Mouse (Mus musculus): Measurements from ENCODE around the gene Sfxn2.
A peak's percentile ranks its signal among the peaks of the same experiment; 100 is the strongest.

Gene Sfxn2

DNA sequence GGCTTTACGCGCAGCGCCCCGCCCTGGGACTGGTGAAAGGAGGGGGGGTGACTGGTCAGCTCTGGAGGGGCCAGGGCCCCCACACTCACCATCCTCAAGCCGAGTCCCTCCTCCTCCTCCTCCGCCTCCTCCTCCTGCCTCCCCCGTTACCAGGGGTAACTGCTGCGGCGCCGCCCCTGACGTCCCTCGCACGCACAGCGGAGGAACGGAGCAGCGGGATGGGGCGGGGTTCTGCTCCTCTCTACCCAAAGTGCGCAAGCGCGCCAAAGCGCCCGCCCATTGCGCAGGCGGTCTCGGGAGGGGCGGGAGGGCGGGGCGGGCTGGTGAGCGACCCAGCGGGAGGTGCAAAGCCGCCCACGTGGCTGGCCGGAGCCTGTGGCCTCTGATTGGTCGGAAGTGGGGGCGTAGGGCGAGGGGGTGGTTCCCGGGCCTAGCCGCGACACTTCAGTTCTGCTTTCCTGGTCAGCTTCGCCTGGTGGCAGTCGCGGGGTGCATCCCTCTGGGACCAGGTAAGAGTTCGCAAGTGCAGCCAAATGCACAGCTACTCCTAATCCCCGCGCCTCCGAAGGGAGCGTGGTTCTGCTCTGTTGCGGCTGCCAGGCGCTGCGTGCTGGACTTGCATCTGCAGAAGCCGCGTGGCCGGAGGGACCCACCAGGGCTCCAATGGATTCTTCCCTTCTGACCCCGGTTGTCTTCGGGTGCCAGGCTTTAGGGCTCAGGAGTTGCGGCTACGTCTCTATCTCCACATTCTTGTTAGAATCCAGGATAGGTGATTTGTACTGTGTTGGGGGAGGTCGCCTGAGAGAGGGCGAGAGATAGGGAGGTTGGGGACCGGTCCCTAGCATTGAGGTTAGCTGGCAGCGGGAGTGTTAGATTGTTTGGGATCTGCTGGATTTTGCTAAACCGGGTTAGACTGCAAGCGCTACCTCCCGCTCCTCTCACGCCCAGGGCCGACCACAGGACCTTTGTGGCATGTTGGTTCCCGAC lies at the start of gene Sfxn2, which contains the start of gene Arl3:
Gene Sfxn2 (plus strand): TSS at position 415 of the 987 bp plus-strand sequence.
Gene Arl3 (minus strand): TSS at position 248 of the 987 bp plus-strand sequence.
- DNase-seq = peak; percentile 98

DNA sequence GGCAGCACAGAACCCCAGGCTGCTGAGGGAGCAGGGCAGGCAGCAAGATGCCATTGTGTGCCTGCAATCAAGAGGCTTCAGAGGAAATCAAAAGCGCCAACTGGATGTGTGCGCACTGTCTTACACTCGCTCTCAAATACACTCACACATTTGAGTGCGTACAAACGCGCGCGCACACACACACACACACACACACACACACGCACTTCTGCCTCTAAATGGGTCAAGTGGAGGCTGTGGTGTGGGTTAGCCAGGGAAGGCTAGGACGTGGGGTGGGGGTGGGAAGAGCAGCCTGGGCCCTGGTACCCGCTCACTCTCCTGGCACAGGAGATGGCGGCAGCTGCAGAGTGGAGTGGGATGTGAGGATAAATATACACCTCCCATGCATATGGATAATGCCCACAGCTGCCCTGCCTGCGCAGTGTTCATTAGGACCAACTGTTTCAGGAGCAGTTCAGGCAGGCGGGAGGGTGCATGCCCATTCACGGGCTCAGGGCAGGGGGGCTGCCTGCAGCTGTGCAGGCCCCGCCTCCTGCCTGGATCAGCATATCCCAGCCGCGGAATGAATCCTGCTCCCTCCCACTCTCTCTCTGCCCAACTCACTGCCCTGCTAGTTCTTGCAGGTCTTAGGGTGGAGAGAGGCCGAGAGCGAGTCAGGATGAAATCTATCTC lies 49.5 kb upstream of the Sfxn2 start:
- DNase-seq = peak; percentile 95

DNA sequence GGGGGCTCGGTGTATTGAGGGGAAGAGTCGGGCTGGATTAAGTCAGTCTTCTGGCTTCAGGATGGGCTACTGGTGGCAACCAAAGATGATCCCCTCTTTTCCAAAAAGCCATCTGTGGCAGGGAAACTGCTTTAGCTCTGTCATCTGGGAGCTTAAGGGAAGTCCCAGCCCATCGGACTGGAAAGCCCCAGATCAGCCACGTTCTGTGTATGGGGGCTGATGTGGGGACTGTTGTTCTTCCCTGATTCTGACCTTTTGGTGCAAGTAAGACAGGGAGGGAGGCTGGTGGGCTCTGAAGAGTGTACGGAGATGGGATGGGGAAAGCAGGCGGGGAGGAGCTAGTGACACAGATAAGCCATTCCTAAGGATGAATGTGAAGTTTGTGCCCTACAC lies 49.0 kb upstream of the Sfxn2 start:
- DNase-seq = no peak

DNA sequence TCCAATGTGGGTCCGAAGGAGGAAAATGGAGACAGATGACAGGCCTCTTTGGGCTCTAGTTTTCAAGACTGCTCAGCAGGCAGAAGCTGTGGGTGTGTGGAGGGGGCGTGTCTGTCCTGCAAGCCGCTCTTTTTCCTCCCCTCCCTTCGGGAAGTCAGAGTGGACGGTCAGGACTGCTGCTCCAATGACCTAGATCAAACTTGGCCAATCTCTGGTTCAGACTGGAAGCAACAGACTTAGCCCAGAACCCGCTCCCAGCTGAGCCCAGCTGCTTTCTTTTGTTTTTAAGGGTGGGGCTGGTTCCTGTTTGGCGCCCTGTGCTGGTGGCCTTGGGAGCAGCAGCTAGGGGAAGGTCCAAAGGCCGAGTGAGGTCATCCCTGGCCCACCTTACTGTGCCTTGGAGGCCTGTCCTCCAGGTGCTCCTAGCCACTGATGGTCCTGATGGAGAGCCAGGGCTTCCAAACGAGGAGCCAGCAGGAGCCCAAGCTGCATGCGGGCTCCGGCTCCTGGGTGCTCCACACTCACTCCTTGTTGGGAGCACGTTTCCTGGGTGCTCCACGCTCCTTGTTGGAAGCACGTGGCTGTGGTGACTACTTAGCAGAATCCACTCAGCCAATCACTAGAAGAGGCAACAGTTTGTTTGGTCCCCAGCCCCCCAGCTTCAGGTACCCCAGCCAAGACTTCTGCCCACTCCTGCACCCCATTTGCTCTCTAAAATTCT lies 48.4 kb upstream of the Sfxn2 start:
- peak; percentile 87 for DNase-seq

DNA sequence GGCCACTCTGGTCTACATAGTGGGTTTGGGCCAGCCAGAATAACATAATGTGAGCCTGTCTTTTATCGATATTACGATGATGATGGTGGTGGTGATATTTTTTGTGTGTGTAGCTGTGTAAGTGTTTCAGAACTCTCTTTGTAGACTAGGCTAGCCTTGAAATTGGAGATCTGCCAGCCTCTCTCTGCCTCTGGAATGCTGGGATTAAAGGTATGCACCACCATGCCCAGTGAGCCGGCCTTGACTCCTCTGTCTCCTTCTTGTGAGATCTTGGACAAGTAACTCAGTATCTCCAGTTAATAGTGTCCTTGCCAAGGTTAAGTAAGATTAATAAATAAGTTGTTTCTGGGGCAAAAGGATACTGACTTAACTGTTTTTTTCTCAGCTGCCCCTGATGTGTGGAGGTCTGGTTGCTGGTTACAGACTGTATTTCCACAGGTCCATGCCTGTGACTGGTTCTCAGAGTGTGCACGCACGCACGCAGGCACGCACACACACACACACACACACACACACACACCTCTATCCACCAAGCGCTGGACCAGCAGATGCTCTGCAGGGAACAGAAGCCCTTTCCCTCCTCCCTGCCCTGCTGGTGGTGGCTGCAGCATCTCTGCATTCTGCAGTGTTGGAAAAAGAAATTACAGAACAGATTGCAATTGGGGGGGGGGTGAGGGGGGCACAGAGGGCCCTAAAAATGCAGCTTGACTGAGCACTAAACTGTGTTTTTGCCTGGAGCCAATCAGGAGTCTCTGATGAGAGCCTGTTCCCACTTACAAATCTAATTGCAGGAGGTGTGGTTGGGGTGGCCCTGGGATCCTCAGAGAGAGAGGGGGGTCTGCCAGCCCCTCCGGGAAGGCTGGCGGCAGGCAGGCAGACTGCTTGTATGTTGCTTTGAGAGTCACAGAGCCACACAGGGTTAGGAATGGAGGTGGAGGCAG lies 47.2 kb upstream of the Sfxn2 start:
- peak; percentile 52 for DNase-seq

DNA sequence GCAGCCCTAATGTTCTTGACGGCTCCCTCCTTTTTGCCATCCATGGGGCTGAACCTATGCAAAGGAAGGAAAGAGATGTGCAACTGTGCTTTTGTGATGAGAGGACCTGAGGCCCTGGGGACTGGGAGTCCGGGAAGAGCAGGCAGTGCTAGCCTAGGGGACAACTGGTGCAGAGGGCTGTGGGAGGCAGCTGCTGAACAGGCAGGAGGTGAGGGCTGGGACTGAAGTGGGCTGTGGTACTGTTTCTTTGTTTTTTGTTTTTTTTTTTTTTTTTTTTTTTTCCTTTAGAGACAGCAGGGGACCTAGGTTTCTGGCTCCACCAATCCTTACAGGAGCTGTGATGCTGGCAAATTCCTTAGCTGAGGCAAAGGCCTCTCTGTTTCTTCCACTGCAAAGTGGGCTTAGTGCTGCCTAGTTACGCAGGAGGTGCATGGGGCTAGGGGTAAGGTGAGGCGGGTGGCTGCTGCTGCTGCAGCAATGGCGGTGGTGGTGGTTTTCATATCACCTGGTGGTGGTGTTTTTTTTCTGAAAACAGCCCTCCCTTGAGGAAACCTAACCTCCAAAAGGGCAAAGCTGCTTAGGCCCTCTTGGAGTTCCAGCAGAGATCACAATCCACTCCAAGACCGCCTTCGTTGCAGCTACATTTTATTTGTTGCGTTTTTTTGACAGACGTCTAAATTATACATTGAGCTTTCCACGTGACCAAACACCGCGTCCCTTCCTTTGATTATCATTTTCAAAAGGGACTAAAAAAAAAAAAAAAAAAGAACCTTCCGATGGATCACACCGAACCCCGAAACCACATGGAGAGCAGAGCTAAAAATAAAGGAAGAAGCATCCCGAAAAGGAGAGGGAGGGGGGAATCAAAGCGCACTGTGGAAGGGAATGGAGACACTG lies 45.3 kb upstream of the Sfxn2 start:
- DNase-seq = no peak

DNA sequence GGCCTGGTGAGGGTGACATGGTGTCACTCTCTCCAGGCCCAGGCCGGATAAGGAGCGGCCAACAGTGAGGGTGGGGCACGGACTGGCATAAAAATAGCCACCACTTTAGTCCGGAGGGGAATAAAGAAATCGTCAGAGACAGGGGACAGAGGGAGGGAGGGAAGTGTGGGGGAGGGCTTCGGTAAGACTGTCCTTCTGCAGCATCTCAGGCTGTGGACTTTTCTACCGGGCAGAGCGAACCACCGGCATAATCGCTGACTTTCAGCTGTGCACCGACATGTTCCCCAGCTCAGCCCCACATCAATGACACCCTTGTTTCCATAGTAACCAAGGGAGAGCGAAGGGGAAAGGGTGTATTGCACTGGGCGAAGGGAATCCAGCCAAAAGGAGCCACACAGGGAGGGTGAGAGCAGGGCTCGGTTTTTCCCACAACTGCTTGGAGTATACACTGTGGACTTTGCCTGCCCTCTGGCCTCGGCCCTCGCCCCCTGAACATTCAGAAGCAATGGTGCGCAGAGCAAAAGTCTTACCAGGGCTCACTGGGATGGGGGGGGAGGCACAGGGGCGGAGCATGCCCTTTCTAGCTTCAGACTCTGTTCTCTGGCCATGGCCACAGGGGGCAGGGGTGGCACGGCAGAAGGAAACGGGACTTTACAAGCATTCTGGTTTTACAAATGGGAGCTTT lies 44.5 kb upstream of the Sfxn2 start:
- peak; percentile 84 for DNase-seq

DNA sequence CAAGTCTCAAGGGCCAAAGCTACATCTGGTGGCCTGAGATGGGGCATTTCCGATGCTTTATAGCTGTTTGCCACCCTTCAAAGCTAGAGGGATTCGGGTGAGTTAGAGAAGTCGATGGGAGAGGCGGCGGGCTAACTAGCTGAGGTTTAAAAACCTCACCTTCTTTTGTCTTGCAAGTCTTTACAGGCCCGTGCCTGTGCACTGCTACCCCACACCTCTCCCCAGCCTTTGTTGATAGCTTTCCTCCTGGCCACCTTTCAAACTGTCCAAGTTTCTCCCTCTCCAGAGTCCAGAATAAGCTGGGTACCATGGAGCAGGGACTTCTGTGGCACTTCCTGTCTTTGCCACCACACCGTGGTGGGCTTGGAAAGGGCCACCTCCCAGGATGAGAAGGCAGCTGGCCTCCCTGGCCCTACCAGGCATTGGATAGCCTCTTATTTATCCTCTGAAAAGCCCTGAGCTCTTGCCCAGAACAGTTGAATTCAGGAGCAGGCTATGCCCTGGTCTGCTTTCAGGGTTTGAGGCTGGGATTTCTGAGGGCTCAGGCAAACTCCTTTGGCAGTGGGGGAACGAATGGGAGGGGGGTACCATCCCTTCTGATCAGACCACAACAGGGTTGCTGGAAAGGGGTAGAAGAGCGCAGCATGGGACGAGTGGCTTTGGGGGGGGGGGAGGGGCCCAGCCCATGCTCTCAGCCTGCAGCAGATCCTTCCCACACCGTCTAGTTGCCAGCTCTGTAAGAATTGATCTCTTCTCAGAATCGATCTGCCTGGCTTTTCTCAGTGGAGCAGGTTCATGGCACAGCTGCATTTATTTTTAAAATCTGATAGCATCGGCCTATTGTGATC lies 43.3 kb upstream of the Sfxn2 start:
- DNase-seq = no peak

DNA sequence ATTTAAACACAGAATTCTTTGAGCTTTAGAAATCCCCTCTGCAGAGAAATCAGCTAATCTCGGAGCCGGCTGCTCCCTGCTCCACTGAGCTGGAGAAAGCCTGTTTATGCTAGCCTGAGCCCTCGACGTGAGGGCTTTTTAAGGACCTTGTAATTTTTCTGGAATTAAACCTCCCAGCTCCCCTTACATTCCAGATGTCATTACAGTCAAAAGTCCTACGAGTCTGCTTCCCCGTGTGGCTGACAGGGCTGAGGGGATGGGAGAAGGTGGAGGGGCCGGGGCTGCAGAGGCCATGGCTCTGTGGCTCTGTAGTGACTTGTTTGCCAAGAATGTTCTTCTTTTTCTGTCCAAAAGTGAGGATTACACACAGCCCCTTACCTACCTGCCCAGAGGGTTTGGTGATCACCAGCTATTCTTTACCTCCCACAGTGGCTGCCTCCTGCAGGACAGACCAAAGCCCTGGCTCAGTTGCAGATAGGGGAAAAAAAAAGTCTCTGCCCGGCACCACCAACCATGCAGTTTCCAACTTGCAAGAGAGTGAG lies 42.6 kb upstream of the Sfxn2 start:
- no peak for DNase-seq

DNA sequence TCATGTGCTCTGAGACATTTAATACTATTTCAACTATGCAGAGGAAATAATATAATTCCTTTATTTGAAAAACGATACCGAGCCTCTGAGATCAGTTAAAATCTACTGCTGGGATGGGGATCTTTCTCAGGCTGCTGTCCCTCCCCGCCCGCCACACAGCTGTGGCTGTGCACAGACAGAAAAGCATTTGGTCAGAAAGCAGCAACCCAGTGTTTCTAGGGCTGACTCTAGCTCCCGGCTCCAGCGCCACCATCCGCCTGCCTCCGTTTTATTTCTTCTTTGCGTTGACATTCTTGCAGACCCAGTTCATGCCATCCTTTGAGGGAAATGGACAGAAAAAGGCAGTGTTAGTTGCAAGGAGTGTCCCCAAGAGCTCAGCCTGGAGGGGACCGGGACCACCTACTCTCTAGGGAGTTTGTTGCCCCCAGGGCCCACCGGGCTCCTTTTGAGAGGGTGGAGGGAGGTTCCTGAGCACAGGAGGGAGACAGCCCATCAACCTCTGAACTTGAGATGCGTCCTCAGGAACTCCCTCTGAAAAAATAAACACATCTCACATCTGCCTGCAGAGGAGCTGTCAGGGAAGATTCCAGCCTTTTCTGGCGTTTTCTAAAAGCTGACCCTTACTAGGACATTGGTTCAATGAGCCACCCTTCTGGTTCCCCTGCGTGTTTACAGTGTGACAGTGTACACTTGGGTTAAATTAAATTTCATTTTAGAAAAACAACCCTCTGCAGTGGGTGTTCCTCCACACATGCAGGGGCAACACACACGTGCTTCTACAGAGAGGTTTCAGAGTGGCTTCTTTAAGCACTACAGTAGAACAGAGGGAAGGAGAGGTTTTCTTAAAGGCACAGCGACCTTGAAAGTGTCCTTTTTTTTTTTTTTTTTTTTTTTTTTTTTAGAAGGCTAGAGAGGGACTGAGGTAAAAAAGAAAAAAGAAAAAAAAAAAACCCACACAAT lies 41.8 kb upstream of the Sfxn2 start:
- no peak for DNase-seq

DNA sequence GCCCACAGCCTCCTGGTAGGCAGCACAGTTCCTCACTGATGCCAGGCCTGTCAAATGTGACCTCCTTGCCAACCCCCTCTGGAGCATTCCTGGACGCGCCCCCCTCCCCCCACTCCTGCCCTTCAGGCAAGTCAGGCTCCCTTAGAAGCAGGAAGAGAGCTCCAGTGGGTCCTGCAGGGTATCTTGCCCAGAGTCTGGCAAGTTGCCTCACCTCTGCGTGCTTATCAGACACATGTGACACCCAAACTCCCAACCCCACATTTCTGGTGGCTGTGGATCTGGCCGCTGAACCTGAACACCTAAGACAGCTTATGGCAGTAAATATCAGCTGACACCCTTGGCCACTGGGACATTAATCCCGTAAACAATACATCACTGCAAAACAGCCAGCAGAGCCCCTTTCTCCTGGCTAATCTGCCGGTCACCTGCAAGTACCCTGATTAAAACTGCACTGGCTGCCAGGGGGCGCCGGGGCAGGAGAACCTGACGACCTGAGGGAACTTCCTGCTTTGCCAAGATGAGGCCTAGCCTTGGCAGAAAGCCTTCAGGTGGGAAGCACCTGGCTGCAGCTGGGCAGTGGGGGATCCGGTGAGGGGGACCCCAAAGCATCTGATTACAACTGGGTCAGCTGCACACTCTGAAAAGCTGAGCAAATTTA lies 41.0 kb upstream of the Sfxn2 start:
- DNase-seq = peak; percentile 69

DNA sequence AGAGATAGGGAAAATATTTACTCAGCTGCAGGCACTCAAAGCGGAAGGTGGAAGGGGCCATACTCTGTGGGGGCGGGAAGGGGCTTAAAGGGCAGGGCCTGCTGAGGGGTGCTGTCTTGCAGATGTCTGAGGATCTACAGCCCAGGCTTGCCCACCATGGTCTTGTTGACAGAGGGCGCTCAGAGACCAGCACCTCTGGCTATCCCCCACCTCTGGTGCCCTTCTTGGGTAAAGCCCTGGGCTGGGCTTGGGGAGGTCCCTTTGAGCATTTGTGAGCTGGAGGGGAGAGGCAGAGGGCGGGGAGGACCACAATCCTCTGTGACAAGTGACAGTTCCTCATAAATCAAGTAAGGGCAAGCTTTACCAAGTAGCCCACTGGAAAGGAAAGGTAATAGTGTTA lies 40.1 kb upstream of the Sfxn2 start:
- no peak for DNase-seq

DNA sequence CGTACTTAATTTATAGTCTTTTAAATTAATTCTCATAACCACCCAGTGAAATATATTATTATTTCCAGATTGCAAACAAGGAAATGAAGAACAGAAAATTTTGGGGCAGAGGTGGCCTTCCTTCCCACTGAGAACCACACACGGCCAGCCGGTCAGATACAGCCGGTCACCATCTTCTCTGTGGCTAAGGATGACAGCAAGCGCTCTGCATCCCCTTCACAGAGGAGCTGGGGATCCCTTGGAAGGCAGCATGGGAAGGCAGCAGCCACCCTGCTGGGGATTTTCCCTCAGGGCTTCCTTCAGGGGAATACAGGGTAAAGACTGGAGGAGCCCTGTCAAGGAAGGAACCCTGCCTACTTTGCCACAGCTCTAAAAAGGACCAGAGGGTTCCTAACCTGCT lies 39.6 kb upstream of the Sfxn2 start:
- no peak for DNase-seq

DNA sequence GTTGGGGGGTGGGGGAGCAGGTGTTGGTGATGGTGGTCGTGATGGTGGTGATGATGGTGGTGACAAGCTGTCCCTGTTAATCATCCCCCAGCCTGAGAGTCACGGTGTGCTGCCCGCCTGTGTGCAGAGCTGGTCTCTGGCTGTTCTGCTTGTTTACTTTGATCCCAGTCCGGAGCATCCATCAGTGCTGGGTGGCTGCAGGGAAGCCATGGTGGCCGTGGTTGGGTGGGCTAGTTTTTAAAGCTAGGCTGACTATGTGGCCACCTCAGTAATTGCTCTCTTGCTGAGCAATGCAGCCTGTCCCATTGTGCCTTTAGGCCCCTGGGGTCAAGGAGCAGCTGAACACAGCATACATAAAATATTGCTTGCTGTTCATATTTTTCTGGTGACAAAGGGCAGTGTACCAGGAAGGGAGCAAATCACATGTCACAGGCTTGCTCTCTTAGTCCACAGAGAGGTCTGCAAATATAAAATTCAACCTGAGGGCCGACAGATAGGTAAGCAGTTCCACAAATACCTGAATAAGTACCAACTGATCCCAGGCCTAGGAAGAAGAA lies 38.5 kb upstream of the Sfxn2 start:
- no peak for DNase-seq

DNA sequence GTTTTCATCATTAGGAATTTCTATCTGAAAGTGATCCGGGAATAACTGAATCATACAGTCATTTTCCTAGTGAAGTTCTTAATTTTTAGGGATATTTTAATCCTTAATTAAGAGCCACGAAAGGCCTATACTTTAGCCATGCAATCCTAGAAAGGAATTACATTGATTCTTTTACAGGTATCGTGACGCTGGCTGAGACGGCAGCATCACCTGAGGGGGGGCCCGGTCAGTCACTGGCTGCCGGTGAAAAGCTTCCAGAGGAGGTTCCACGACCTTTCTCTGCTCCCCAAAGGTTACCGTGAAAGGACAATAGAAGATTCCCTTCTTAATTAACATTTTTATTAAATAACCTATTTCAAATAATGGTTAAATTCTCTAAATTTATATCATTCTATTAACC lies 35.8 kb upstream of the Sfxn2 start:
- DNase-seq = no peak

DNA sequence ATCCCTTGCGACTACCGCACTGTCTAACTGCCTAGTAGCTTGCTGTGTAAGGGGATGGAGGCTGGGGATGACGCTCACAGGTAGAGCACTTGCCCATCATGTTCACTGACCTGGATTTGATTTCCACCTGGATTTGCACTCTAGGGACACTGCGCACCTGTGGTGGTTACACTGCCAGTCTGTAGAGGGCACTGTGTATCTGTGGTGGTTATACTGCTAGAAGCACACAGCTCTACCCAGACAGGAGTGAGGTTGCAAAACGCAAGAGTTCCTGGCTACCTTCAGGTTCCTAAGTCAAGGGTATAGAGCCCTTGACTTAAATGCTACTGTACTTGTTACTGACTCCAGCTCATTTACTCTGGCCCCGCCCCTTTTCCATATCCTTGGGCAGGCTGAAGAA lies 35.0 kb upstream of the Sfxn2 start:
- DNase-seq = no peak

DNA sequence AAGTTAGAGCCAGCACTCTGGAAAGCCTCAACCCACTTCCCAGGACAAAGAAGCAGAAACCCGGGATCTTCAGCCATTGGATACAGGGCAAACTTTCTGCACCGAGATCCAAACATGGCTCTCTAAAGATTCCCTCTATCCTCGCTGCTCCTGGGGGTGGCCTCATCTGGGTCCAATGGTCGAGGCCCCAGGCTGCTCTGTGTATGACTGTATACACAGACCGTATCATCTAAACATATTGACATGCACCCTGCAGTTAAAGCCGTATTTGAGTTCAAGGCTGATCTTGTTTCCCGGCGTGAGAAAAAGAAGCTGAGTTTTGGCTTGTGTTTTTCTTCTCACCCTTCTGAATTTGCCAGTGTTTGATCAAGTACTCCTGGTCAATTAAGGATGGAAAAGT lies 30.4 kb upstream of the Sfxn2 start:
- no peak for DNase-seq

Data from retina, postnatal 1 day (tissue).